Mouse (Mus musculus): ENCODE measurements around the gene Krt28. TPM values are rescaled to one million over a fixed set of nuclear protein-coding genes. Genes with fewer than 3 reads are reported as not detected.

Gene Krt28
- polyA plus RNA-seq, 1 experiment from 2014 or later: 0.09 TPM

DNA sequence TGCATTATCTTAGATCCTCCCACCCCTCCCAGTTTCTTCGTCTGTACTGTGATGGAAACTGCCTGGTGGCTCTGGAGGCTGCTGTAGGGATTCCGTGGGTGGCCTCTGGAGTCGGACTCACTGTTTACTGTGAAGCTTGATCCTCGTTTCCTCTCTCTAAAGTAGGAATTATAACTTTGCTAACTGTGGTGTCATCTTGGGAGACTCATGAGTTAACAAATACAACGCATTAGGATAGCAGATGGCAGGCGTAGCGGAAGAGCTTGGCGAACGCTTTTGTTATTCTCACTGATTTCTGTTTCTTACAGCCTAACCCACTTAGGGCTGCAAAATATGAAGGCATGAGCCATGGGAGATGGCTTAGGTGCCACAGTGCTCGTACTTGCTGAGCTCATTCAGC is 17.8 kb upstream of the Krt28 start:
- 58% methylated on average over 10 of the region's 10 CpGs for WGBS
- Histone ChIP-seq H3K4me1 (replicated peaks) (no peaks in the 10 kb centered on the region), H3K9ac (no peak overlapping the region), H3K27ac (peak overlapping the region; percentile 46; the same call in 1 of the 2 replicates), H3K27me3 (replicated peaks) (no peaks in the 10 kb centered on the region), H3K36me3 (no peaks in the 10 kb centered on the region), H3K4me2 (replicated peaks) (peak overlapping the region; percentile 32; the same call in 1 of the 2 replicates), H3K9me3 (no peaks in the 10 kb centered on the region), H3K4me3 (replicated peaks) (no peak overlapping the region)
- ATAC-seq: no peak

DNA sequence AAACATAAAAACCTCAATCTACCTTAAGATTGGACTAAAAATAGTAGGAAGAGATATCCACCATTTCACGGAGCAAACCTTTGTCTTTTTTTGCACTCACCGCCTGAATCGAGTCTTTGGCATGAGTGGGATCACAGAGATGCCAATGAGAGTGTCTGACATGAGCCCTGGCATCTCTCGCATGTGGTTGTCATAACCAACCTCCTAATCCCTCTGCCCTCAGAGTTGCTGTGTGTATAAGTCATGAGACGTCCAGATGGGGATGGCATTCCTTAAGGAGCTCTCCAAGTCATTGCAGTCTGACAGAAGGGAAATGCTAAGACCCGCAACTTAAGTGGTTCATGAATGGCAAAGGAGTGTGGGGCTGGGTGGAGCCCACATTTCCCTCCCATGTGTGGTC is 16.7 kb upstream of the Krt28 start:
- Histone ChIP-seq H3K36me3 (no peaks in the 10 kb centered on the region), H3K9me3 (no peaks in the 10 kb centered on the region), H3K4me2 (replicated peaks) (no peak overlapping the region), H3K4me3 (replicated peaks) (no peak overlapping the region), H3K4me1 (replicated peaks) (0 out of 2 replicates have a peak, but pooled peaks cover 4% of the 10 kb centered on the region), H3K9ac (no peak overlapping the region), H3K27ac (no peak overlapping the region), H3K27me3 (replicated peaks) (no peaks in the 10 kb centered on the region)
- WGBS: 84% methylated on average over 6 of the region's 6 CpGs
- ATAC-seq: no peak

DNA sequence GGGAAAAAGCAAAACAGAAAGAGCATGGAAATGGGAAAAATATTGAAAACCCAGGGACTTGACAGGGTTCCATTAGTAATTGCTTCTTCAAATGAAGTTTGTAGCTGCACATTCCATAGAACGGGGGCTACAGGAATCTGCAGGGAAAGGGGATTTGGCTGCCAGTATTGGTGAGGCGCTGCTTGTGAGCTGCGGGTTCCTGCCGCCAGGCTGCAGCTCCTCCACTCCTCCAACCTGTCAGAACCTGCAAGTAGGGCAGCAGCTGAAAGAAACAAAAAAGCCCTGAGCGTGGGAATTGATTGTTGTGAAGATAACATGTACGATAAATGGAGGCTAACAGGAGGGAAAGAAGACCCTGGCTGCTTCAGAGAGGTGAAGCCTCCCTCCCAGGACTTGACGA is 16.2 kb upstream of the Krt28 start:
- H3K9me3 ChIP-seq: no peaks in the 10 kb centered on the region
- H3K4me1 ChIP-seq (replicated peaks): 0 out of 2 replicates have a peak, but pooled peaks cover 4% of the 10 kb centered on the region
- no peaks in the 10 kb centered on the region for H3K36me3 ChIP-seq
- no peak overlapping the region for H3K4me3 ChIP-seq (replicated peaks)
- no peak for ATAC-seq
- H3K27me3 ChIP-seq (replicated peaks): no peaks in the 10 kb centered on the region
- no peak overlapping the region for H3K4me2 ChIP-seq (replicated peaks)
- no peak overlapping the region for H3K27ac ChIP-seq
- 70% methylated on average over 7 of the region's 7 CpGs for WGBS
- no peak overlapping the region for H3K9ac ChIP-seq

DNA sequence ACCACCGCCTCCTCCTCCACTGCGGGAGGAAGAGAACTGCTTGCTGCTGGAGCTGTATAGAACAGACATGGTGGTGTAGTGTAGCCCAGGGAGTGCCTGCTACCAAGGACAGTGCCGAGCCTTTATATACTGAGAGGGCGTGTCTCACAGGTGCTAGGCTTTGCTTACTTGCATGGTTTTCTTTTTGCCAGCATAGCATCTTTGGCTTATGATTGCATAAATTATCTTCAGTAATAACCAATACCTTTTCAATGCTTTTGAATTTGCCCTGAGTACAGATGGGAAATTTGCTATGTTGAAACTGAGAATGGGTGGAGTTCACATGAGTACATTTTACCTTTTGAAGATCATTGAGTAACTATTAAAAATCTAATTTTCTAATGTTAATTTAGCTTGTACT is 14.6 kb upstream of the Krt28 start, which contains the start of gene Krt10:
Gene Krt10, minus strand, starts transcription at position 101 of the 400 bp plus-strand sequence.
- no peak for ATAC-seq
- WGBS: 76% methylated on average over 4 of the region's 4 CpGs
- 0 out of 2 replicates have a peak, but pooled peaks cover 4% of the 10 kb centered on the region for H3K4me1 ChIP-seq (replicated peaks)
- no peak within 1 kb of the TSS for H3K9ac ChIP-seq
- no peaks in the 10 kb centered on the region for H3K36me3 ChIP-seq
- no peaks in the 10 kb centered on the region for H3K9me3 ChIP-seq
- H3K27ac ChIP-seq: no peak within 1 kb of the TSS
- H3K4me3 ChIP-seq (replicated peaks): no peak within 1 kb of the TSS
- no peaks in the 10 kb centered on the region for H3K27me3 ChIP-seq (replicated peaks)
- no peak within 1 kb of the TSS for H3K4me2 ChIP-seq (replicated peaks)

DNA sequence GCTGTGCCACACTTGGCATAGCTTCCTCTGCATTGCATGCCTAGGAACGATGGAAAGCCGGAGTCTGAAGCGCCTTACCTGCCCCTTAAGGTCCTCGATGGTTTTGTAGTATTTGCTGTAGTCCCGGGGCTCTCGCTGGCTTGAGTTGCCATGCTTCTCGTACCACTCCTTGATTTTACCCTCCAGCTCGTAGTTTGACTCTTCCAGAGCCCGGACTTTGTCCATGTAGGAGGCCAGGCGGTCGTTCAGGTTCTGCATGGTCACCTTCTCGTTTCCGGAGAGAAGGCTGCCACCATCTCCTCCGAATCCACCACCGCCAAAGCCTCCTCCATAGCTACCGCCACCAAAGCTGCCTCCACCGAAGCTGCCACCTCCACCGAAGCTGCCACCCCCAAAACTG is 14.0 kb upstream of the Krt28 start:
- Histone ChIP-seq H3K4me1 (replicated peaks) (0 out of 2 replicates have a peak, but pooled peaks cover 4% of the 10 kb centered on the region), H3K27me3 (replicated peaks) (no peaks in the 10 kb centered on the region), H3K36me3 (no peaks in the 10 kb centered on the region), H3K4me3 (replicated peaks) (no peak overlapping the region), H3K9me3 (no peaks in the 10 kb centered on the region), H3K4me2 (replicated peaks) (no peak overlapping the region), H3K9ac (no peak overlapping the region), H3K27ac (no peak overlapping the region)
- 87% methylated on average over 18 of the region's 18 CpGs for WGBS
- ATAC-seq: no peak

DNA sequence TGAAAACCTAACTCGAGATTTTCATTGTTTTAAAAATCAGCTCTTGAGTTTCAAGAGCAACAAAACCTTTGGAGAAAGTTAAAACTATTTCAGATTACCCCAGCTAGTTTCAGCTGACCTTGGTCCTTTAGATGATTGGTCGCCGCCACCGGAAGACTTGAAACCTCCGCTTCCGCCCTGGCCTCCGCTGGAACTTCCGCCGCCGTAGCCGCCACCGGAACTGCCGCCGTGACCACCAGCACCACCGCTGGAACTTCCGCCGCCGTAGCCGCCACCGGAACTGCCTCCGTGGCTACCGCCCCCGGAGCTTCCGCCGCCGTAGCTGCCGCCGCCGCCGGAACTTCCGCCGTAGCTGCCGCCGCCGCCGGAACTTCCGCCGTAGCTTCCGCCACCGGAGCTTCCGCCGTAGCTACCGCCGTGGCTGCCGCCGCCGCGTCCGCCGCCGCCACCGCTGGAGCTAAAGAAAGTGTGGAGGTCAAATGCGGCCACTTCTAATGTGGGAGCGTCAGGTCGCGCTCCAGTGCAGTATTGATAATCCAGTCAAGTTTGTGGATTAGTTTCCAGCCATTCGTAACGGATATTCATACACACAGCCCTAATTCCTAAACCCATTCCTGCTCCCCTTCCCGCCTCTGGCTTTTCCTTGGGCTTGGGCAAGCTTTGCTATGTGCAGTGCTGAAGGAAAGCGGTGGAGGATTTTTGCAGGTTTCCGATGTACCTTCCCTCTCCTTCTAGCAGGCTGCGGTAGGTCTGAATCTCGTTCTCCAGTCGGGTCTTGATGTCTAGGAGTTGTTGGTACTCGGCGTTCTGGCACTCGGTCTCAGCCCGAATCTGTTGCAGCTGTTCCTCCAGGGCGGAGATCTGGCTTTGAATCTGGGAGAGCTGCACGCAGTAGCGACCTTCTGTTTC is 11.4 kb upstream of the Krt28 start:
- Histone ChIP-seq H3K9ac (peak overlapping the region; percentile 44), H3K27ac (peak overlapping the region; percentile 99), H3K4me3 (replicated peaks) (peak overlapping the region; percentile 57), H3K9me3 (no peaks in the 10 kb centered on the region), H3K4me1 (replicated peaks) (0 out of 2 replicates have a peak, but pooled peaks cover 4% of the 10 kb centered on the region), H3K4me2 (replicated peaks) (peak overlapping the region; percentile 64), H3K36me3 (no peaks in the 10 kb centered on the region), H3K27me3 (replicated peaks) (no peaks in the 10 kb centered on the region)
- ATAC-seq: peak; percentile 95
- under 1% methylated on average over 71 of the region's 71 CpGs for WGBS

DNA sequence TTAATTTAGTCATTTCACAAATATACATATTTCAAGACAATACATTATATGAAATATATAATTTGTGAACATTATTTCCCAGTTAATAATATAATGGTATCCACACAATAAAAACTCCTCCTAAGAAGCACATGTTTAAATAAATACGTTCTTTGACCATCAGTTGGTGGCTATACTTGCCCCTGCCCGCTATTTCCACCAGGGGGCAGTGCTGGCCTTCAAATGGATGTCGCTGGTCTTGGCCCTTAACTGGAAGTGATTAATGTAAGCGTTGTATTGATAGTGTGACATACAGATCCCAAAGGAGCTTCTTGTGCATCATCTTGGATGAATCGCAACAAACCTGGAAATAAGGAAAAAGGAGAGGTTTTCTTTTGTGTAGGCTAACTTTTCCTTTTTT is 4.9 kb upstream of the Krt28 start:
- Histone ChIP-seq H3K36me3 (no peaks in the 10 kb centered on the region), H3K27ac (no peak overlapping the region), H3K27me3 (replicated peaks) (0 out of 2 replicates have a peak, but pooled peaks cover 3% of the 10 kb centered on the region), H3K9ac (no peak overlapping the region), H3K4me1 (replicated peaks) (no peaks in the 10 kb centered on the region), H3K4me3 (replicated peaks) (no peak overlapping the region), H3K4me2 (replicated peaks) (no peak overlapping the region), H3K9me3 (no peaks in the 10 kb centered on the region)
- ATAC-seq: no peak
- 24% methylated on average over 5 of the region's 5 CpGs for whole genome bisulfite sequencing

DNA sequence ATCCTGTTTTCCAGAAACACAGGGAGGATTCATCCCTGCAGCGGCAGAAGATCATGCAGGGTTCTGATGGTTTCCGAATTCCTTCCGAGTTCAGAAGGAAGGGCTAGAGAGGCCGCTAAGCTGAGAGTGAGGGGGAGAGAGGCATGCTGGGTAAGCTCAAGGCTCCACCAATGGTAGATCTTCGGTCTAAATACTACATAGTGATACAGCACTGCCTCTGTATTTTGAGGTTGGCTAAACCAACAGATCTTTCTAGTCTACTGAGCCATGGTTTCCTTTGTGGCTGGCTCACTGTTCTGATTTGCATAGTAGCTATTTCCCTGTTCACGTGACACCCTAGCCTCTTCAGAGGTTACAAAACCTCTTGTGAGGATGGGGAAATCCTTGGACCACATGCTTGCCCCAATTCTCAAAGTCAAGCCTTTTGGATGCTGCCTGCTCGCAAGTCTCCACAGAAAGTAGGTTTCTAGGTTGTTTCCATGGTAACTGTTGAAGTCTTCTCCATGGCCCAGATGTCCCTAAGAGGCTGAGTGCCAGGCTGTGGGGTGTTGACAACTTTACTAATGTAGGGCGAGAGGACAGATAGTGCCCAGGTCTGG is 4.8 kb downstream of the Krt28 start:
- no peaks in the 10 kb centered on the region for H3K9me3 ChIP-seq
- 88% methylated on average over 8 of the region's 8 CpGs for WGBS

DNA sequence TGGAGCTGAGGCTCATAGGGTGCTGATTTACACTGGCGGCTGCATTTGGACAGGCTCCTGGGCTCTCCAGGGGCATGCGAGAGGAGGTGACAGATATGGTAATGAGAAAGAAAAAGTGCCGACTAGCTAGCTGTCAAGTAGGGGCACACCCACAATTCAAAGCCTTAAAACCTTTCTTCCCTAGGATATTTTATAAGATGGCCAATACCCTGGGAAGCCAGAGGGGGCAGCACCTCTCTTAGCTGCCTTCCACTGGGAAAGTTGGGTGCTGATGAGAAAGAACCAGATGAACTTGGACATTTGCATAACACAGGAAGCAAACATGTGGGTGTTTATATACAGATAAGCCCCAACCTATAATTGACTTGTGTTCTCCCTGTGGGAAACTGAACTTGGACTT is 5.5 kb downstream of the Krt28 start:
- Histone ChIP-seq H3K9me3 (no peaks in the 10 kb centered on the region), H3K4me1 (replicated peaks) (no peaks in the 10 kb centered on the region), H3K27me3 (replicated peaks) (no peaks in the 10 kb centered on the region), H3K36me3 (no peaks in the 10 kb centered on the region), H3K4me3 (replicated peaks) (no peak overlapping the region), H3K9ac (no peak overlapping the region), H3K27ac (no peak overlapping the region), H3K4me2 (replicated peaks) (no peak overlapping the region)
- WGBS: 9% methylated on average over 3 of the region's 3 CpGs
- no peak for ATAC-seq

More for the DNA sequence above, 4.8 kb downstream of the Krt28 start:
- Histone ChIP-seq H3K4me3 (replicated peaks) (no peak overlapping the region), H3K27me3 (replicated peaks) (no peaks in the 10 kb centered on the region), H3K27ac (no peak overlapping the region), H3K4me1 (replicated peaks) (no peaks in the 10 kb centered on the region), H3K36me3 (no peaks in the 10 kb centered on the region), H3K4me2 (replicated peaks) (no peak overlapping the region), H3K9ac (no peak overlapping the region)
- ATAC-seq: no peak

DNA sequence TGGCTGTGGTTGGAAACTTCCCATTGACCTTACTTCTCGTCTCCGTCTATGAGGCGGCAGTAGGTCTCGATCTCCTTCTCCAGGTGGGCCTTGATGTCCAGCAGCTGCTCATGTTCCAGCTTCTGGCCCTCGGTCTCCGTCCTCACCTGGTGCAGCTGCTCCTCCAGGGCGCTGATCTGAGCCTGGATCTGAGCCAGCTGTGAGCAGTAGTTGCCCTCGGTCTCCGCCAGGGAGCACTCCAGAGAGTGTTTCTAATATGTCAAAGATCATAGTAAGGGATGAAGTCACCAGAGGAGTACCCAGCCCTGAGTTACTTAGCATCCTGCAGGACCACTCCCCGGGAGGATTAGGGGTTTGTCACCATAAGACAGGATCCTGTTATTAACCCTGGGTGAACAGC is 7.9 kb downstream of the Krt28 start:
- 44% methylated on average over 10 of the region's 10 CpGs for WGBS
- no peak for ATAC-seq
- Histone ChIP-seq H3K9ac (no peak overlapping the region), H3K4me1 (replicated peaks) (no peaks in the 10 kb centered on the region), H3K4me2 (replicated peaks) (no peak overlapping the region), H3K36me3 (no peaks in the 10 kb centered on the region), H3K4me3 (replicated peaks) (no peak overlapping the region), H3K9me3 (no peaks in the 10 kb centered on the region), H3K27me3 (replicated peaks) (no peaks in the 10 kb centered on the region), H3K27ac (no peak overlapping the region)

DNA sequence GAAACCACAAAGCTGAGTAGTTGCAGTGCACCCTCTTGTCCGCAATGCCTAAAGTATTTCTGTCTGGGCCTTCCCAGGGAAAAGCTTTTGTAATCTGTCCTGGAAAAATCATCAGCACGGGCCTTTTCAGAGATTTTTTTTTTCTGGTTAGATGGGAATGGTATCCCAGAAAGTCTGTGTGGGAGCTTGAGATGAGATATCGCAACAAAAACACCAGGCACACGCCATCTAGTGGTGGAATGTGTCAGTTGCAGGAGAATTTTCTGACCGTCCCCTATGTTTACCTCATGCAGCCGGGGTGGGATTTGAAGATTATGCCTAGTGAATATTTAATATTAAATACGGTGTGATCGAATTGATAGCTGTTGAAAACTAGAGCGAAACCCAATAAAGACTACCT is 10.3 kb downstream of the Krt28 start:
- no peak overlapping the region for H3K27ac ChIP-seq
- H3K9ac ChIP-seq: no peak overlapping the region
- H3K27me3 ChIP-seq (replicated peaks): no peaks in the 10 kb centered on the region
- no peak overlapping the region for H3K4me3 ChIP-seq (replicated peaks)
- H3K9me3 ChIP-seq: no peaks in the 10 kb centered on the region
- 26% methylated on average over 9 of the region's 9 CpGs for WGBS
- ATAC-seq: no peak
- H3K4me2 ChIP-seq (replicated peaks): no peak overlapping the region
- no peaks in the 10 kb centered on the region for H3K36me3 ChIP-seq
- H3K4me1 ChIP-seq (replicated peaks): no peaks in the 10 kb centered on the region

DNA sequence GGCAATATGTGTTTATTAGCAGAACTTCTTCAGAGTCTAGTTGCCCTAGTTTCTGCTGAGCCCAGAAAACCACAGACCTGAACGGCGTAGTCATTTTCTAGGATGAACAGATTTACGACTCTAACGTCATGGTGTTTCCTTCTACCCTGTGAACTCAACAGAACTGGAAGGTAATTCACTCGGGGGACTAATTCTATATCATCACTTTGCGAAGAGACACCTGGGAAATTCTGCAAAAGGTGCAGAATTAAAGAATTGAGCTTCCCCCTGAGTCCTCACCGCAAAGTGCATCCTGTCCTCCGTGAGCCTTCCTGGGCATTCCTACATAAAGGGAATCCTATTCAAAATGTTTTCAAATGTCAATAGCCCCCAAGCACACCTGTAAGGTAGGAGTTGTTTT is 13.3 kb downstream of the Krt28 start:
- H3K9ac ChIP-seq: no peak overlapping the region
- H3K4me1 ChIP-seq (replicated peaks): no peaks in the 10 kb centered on the region
- H3K36me3 ChIP-seq: no peaks in the 10 kb centered on the region
- WGBS: 71% methylated on average over 8 of the region's 8 CpGs
- no peak overlapping the region for H3K4me2 ChIP-seq (replicated peaks)
- H3K4me3 ChIP-seq (replicated peaks): no peak overlapping the region
- no peaks in the 10 kb centered on the region for H3K9me3 ChIP-seq
- no peak for ATAC-seq
- H3K27me3 ChIP-seq (replicated peaks): no peaks in the 10 kb centered on the region
- H3K27ac ChIP-seq: no peak overlapping the region
